Mouse (Mus musculus) gastrocnemius, postnatal 36 days (tissue): Measurements from ENCODE around the gene A730009L09Rik. TPM values are rescaled to one million over a fixed set of nuclear protein-coding genes. Genes with fewer than 3 reads are reported as not detected.

ENCODE experiments used
- DNase-seq, 2 experiments: peaks; one replicate each; pipeline ENCODE4 v3.0.0; 2022
- intact Hi-C: fragments of 180-260 bp; cut with DNase I; formaldehyde crosslinking; loops from one replicate; pipeline ENCODE4 v1.15.1; 2025
- long read RNA-seq, 2 experiments: library from polyadenylated mRNA; stranded (forward); transcript quantifications; one replicate each; pipeline ENCODE4 v2.0.0; 2021
- total RNA-seq, 2 experiments: library from RNA; stranded (reverse); gene quantifications; 2 replicates each; pipeline ENCODE4 v1.2.3; 2021

A730009L09Rik gene
- not detected for total RNA-seq
- long read RNA-seq, experiment 1 = 0 reads
- long read RNA-seq, experiment 2 = 0 reads

GRCm38 (mm10) chr16:84514821-84515220 is at the start of gene A730009L09Rik:
TSS of gene A730009L09Rik (plus strand) at chr16:84515121.
- DNase-seq = no peak
- intact Hi-C loops = no loop called here

- intact Hi-C loops = no loop called here
- no peak for DNase-seq
Observed at GRCm38 (mm10) chr16:84465581-84466165, 49.2 kb upstream of the A730009L09Rik start.

- intact Hi-C loops = no loop called here
- no peak for DNase-seq
Observed at GRCm38 (mm10) chr16:84468898-84469297, 46.0 kb upstream of the A730009L09Rik start.

GRCm38 (mm10) chr16:84469994-84470393 is 44.9 kb upstream of the A730009L09Rik start:
- DNase-seq = no peak
- intact Hi-C loops = no loop called here

GRCm38 (mm10) chr16:84473406-84473805 is 41.5 kb upstream of the A730009L09Rik start:
- intact Hi-C loops = no loop called here
- DNase-seq = no peak

- intact Hi-C loops = no loop called here
- DNase-seq = no peak
Observed at GRCm38 (mm10) chr16:84474712-84475111, 40.2 kb upstream of the A730009L09Rik start.

- DNase-seq = no peak
- intact Hi-C loops = no loop called here
Observed at GRCm38 (mm10) chr16:84476948-84477347, 38.0 kb upstream of the A730009L09Rik start.

- no peak for DNase-seq
- intact Hi-C loops = no loop called here
Observed at GRCm38 (mm10) chr16:84477528-84477927, 37.4 kb upstream of the A730009L09Rik start.

GRCm38 (mm10) chr16:84477952-84478351 is 37.0 kb upstream of the A730009L09Rik start:
- intact Hi-C loops = no loop called here
- no peak for DNase-seq

GRCm38 (mm10) chr16:84485931-84486330 is 29.0 kb upstream of the A730009L09Rik start:
- no peak for DNase-seq
- intact Hi-C loops = no loop called here

GRCm38 (mm10) chr16:84494818-84495217 is 20.1 kb upstream of the A730009L09Rik start:
- intact Hi-C loops = no loop called here
- no peak for DNase-seq

- intact Hi-C loops = no loop called here
- DNase-seq = no peak
Observed at GRCm38 (mm10) chr16:84495438-84495837, 19.5 kb upstream of the A730009L09Rik start.

- intact Hi-C loops = no loop called here
- no peak for DNase-seq
Observed at GRCm38 (mm10) chr16:84507681-84508080, 7.2 kb upstream of the A730009L09Rik start.

- peak in 1 of 2 experiments; percentile 23 for DNase-seq
- intact Hi-C loops = no loop called here
Observed at GRCm38 (mm10) chr16:84521975-84522635, 7.2 kb downstream of the A730009L09Rik start.

- intact Hi-C loops = no loop called here
- no peak for DNase-seq
Observed at GRCm38 (mm10) chr16:84523061-84523460, 8.1 kb downstream of the A730009L09Rik start.

- peak; percentile 14 to 16 for DNase-seq
- intact Hi-C loops = loop anchor here (2.0 kb wide), 1 partner anchor 33 kb away; no protein-coding TSS in a partner anchor
Observed at GRCm38 (mm10) chr16:84527375-84527774, 12.5 kb downstream of the A730009L09Rik start.

- intact Hi-C loops = no loop called here
- no peak for DNase-seq
Observed at GRCm38 (mm10) chr16:84532803-84533202, 17.9 kb downstream of the A730009L09Rik start.

GRCm38 (mm10) chr16:84546059-84546458 is 31.1 kb downstream of the A730009L09Rik start:
- DNase-seq = no peak
- intact Hi-C loops = no loop called here

GRCm38 (mm10) chr16:84549122-84549521 is 34.2 kb downstream of the A730009L09Rik start:
- no peak for DNase-seq
- intact Hi-C loops = no loop called here

- intact Hi-C loops = no loop called here
- DNase-seq = no peak
Observed at GRCm38 (mm10) chr16:84550445-84550844, 35.5 kb downstream of the A730009L09Rik start.

GRCm38 (mm10) chr16:84553981-84554380 is 39.1 kb downstream of the A730009L09Rik start:
- no peak for DNase-seq
- intact Hi-C loops = no loop called here
